Mouse (Mus musculus) kidney, adult 2 months (tissue): ENCODE data around the gene Fut7.

Source experiments
- CTCF ChIP-seq: fragments of 200-500 bp; conservative IDR thresholded peaks from 2 replicates; pipeline ENCODE4 v1.5.1; 2011; ENCODE audit warnings: low read depth, mild to moderate bottlenecking, control low read depth, low read length, moderate library complexity, mixed read lengths; ENCODE audit not compliant: insufficient read depth, insufficient read length
- POLR2A ChIP-seq: fragments of 200-500 bp; IDR thresholded peaks from one replicate; pipeline ENCODE4 v1.6.1; 2011; ENCODE audit warnings: low read depth, low read length, control low read depth

GRCm38 (mm10) chr2:25458911-25459310 lies 35.8 kb downstream of the Fut7 start:
- TF ChIP-seq CTCF (no peak), POLR2A (no peak)
